Mouse (Mus musculus) stomach, embryonic 14.5 days (tissue): Measurements from ENCODE around the gene Sorbs1. TPM values are rescaled to one million over a fixed set of nuclear protein-coding genes. Genes with fewer than 3 reads are reported as not detected.

Source experiments
- ATAC-seq: fragments of 200-750 bp; cut with Nextera tagmentation; 2 replicates; pipeline ENCODE4 v1.8.0; 2017; ENCODE audit warnings: low read depth, moderate TSS enrichment; ENCODE audit not compliant: insufficient number of reproducible peaks, insufficient read depth, low FRiP score
- H3K27ac ChIP-seq: fragments of 300-500 bp; sonication (generic); 2 replicates; pipeline ENCODE4 v1.5.1; 2014; ENCODE audit warnings: mild to moderate bottlenecking, low read length, moderate library complexity, mixed read lengths
- H3K27me3 ChIP-seq: fragments of 300-500 bp; sonication (generic); 2 replicates; pipeline ENCODE4 v1.6.1; 2014; ENCODE audit warnings: low read length, control low read depth, mixed read lengths; ENCODE audit not compliant: control insufficient read depth, insufficient read depth
- H3K36me3 ChIP-seq: fragments of 300-500 bp; sonication (generic); 2 replicates; pipeline ENCODE4 v1.6.1; 2014; ENCODE audit warnings: mild to moderate bottlenecking, control low read depth, low read length, moderate library complexity, mixed read lengths; ENCODE audit not compliant: control insufficient read depth, insufficient read depth
- H3K4me1 ChIP-seq: fragments of 300-500 bp; sonication (generic); 2 replicates; pipeline ENCODE4 v1.6.1; 2014; ENCODE audit warnings: low read length, control low read depth, mixed read lengths; ENCODE audit not compliant: control insufficient read depth, insufficient read depth
- H3K4me2 ChIP-seq: fragments of 300-500 bp; sonication (generic); replicated peaks from 2 replicates; pipeline ENCODE4 v1.6.1; 2014; ENCODE audit warnings: low read depth, low read length, control low read depth
- H3K4me3 ChIP-seq: fragments of 300-500 bp; sonication (generic); 2 replicates; pipeline ENCODE4 v1.5.1; 2014; ENCODE audit warnings: low read depth, low read length, control low read depth
- H3K9ac ChIP-seq: fragments of 300-500 bp; sonication (generic); replicated peaks from 2 replicates; pipeline ENCODE4 v1.6.1; 2014; ENCODE audit warnings: low read depth, mild to moderate bottlenecking, control low read depth, low read length, moderate library complexity, mixed read lengths
- H3K9me3 ChIP-seq: fragments of 300-500 bp; sonication (generic); 2 replicates; pipeline ENCODE4 v1.6.1; 2016; ENCODE audit warnings: low read depth, low read length, control low read depth; ENCODE audit not compliant: control insufficient read depth
- WGBS: fragments of 180-500 bp; shearing (Covaris S2); extraction: QIAGEN DNeasy Blood & Tissue Kit; methylation state at CpG from one replicate; pipeline ENCODE4 v1.1.7; 2014; 5-methylcytosine and 5-hydroxymethylcytosine counted together
- polyA plus RNA-seq: library from polyadenylated mRNA; unstranded; fragments of >200 nt; fragmentation: Nextera tagmentation; extraction: Ambion mirVana; gene quantifications from 2 replicates; pipeline ENCODE4 v1.2.1, GENCODE M21; 2014

Gene Sorbs1
- polyA plus RNA-seq, 1 experiment from 2014 or later = 84.0 TPM

DNA sequence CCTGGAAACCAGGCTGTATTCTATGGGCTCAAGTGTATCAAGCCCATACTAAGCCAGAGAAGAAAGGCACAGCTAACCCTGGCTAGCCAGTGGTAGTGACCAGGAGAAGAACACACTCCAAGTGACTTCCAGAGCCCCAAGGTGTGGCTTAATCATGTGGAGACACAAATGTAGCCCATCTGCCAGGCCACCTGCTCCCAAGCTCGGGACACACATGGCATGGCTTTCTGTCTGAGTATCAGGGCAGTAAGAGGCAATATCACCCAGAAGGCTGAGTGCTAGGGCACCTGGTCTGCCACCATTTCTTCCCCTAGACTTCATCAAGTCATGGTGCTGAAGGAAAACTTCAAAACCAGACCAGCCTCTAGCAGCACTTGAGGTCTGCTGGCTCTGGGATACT lies 219.3 kb downstream of the Sorbs1 start:
- no peaks in the 10 kb centered on the region for H3K4me1 ChIP-seq
- 70% methylated on average over 1 of the region's 1 CpGs for WGBS
- H3K36me3 ChIP-seq = no peaks in the 10 kb centered on the region
- no peak overlapping the region for H3K4me2 ChIP-seq
- H3K27me3 ChIP-seq = no peaks in the 10 kb centered on the region
- no peak for ATAC-seq
- no peak overlapping the region for H3K4me3 ChIP-seq
- no peak overlapping the region for H3K9ac ChIP-seq
- H3K9me3 ChIP-seq = no peaks in the 10 kb centered on the region
- H3K27ac ChIP-seq = no peak overlapping the region

DNA sequence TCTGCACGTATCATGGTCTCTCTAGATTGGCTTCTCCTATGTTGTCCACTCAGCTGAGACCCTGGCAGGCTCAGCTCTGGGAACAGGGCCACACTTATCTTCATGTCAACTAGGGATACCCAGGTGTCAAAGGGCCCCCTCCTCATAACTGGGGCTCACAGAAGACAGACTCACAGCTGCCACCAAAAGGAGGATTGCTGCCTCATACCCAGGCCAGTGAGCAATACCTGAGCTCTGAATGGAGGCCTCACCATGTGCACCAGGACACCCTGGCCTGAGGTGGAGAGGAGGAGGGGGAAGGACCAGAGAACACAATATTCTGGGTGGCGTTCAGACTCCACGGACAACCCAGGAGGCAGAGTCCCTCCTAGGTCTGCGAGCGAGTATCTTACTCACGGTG lies 219.8 kb downstream of the Sorbs1 start:
- ATAC-seq = no peak
- no peak overlapping the region for H3K4me2 ChIP-seq
- H3K27me3 ChIP-seq = no peaks in the 10 kb centered on the region
- no peaks in the 10 kb centered on the region for H3K36me3 ChIP-seq
- no peak overlapping the region for H3K27ac ChIP-seq
- no peak overlapping the region for H3K4me3 ChIP-seq
- no peaks in the 10 kb centered on the region for H3K4me1 ChIP-seq
- H3K9me3 ChIP-seq = no peaks in the 10 kb centered on the region
- H3K9ac ChIP-seq = no peak overlapping the region
- 95% methylated on average over 6 of the region's 6 CpGs for WGBS

DNA sequence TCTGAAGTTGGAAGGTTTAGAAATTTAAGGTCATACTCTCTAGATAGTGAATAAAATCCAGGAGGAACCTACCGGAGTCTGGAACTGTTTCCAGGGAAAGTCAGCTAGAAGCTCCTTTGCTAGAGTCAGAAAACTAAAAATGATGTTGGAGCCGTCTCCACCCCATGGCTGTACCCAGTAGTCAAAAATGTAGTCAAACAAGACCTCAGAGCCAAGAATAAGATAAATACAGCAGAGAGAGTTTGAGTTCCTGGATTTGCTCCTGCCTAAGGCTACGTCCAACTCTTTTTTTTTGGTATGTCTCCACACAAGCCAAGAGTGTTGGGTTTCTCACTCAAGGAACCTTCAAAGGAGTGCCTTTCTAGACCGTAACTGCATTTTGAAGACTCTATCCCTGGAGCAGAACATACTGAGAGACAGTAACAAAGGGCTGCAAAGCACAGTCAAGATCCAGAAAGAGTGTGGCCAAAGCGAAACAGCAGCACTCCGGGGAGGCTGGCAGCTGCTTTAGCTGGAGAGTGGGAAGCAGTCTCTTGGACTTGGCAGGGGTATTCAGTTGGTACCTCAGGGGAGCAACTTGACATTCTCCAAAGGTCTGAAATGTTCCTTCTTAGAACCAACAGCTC lies 223.4 kb downstream of the Sorbs1 start:
- H3K4me2 ChIP-seq = no peak overlapping the region
- H3K4me1 ChIP-seq = no peaks in the 10 kb centered on the region
- H3K4me3 ChIP-seq = no peak overlapping the region
- no peak overlapping the region for H3K9ac ChIP-seq
- 80% methylated on average over 6 of the region's 6 CpGs for WGBS
- no peaks in the 10 kb centered on the region for H3K9me3 ChIP-seq
- H3K36me3 ChIP-seq = no peaks in the 10 kb centered on the region
- no peak for ATAC-seq
- H3K27me3 ChIP-seq = no peaks in the 10 kb centered on the region
- no peak overlapping the region for H3K27ac ChIP-seq

DNA sequence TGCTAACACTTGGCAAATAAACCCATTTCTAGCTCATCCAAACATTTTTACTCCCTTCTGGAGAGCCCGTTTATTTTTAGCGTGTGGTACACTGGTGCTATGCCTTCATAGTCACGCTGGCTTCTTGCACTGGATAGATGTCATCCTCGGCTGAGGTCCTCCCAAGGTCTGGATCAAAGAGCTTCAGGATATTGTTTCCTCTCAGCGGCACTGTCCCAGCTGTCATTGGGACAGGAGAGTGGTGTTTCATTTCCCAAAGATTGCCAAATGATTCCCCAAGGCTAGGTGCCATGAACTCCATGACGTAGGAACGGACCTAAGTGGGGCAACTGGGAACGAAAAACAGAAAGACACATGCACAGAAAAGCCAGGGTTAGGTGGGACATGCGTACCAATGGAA lies 225.2 kb downstream of the Sorbs1 start:
- Histone ChIP-seq H3K9ac (no peak overlapping the region), H3K9me3 (no peaks in the 10 kb centered on the region), H3K4me2 (no peak overlapping the region), H3K4me1 (no peaks in the 10 kb centered on the region), H3K27ac (no peak overlapping the region), H3K27me3 (no peaks in the 10 kb centered on the region), H3K4me3 (no peak overlapping the region), H3K36me3 (no peaks in the 10 kb centered on the region)
- ATAC-seq = no peak
- 89% methylated on average over 9 of the region's 9 CpGs for WGBS

DNA sequence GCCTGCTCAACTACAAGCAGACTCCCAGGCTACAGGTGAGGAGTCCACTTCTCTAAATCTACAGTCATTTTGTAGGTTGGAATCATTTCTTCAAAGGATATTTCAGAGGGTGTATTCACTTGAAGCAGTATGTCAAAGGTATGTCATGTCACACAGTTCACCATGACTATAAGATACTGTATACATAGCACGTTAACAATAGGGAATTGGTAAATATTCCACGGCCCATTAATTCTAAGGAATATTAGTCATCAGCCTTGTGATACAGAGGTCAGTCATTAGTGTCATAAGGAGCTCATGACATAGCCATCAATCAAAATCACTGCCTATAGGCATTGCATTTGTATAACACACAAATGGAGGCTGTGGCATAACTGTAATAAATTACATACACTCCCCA lies 228.9 kb downstream of the Sorbs1 start:
- no peak for ATAC-seq
- Histone ChIP-seq H3K9ac (no peak overlapping the region), H3K36me3 (no peaks in the 10 kb centered on the region), H3K27me3 (no peaks in the 10 kb centered on the region), H3K4me2 (no peak overlapping the region), H3K27ac (no peak overlapping the region), H3K9me3 (no peaks in the 10 kb centered on the region), H3K4me3 (no peak overlapping the region), H3K4me1 (no peaks in the 10 kb centered on the region)
- WGBS = 57% methylated on average over 2 of the region's 2 CpGs

DNA sequence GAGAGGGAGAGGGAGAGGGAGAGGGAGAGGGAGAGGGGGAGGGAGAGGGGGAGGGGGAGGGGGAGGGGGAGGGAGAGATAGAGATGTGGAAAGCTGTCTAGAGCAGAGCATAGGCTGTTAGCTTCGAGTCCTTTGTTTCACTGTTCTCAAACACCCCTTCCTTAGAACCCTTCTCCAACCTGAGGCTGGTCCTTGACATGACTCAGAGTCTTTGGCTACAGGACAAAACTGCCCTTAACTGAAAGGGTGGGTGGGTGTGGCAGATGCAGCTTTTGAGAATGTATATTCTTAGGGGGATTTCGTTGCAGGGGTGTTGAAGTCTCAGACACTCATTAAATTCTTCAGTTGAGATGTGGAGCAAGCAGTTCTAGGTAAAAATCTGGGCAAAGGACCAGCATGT lies 230.2 kb downstream of the Sorbs1 start:
- H3K4me1 ChIP-seq = no peaks in the 10 kb centered on the region
- H3K9me3 ChIP-seq = no peaks in the 10 kb centered on the region
- H3K4me3 ChIP-seq = no peak overlapping the region
- no peaks in the 10 kb centered on the region for H3K36me3 ChIP-seq
- no peak overlapping the region for H3K27ac ChIP-seq
- H3K9ac ChIP-seq = no peak overlapping the region
- no peak for ATAC-seq
- no peak overlapping the region for H3K4me2 ChIP-seq
- H3K27me3 ChIP-seq = no peaks in the 10 kb centered on the region
- WGBS = 63% methylated on average over 2 of the region's 2 CpGs

DNA sequence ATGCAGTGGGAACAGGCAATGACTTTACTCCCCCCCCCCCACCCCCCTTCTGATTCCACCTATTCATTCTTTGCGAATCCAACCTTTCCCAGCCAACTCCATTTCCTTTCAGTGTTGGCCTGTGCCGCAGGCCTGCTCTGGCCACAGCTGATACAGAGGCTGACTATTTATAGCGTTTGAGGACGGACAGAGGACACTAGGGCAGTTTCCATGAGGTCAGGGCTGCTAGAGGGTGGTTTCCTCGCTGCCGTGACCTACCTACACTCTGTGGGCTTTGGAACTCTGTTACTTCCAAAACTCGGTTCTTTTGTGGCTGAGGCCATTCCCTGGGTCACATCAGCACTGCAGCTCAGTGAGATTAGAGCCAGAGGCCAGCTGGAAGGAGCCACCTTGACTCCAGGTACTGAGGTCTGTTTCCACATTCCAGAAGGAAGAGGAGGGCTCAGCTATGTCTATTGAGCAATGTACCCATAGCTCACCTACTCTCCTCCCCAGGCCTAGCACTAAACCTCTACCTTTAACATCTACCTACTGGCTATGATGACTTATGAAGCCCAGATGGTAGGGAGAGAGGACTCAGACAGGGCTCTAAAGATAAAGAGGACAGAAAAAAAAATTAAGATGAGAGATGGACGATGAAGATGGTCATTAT lies 235.1 kb downstream of the Sorbs1 start:
- H3K27me3 ChIP-seq = no peaks in the 10 kb centered on the region
- H3K36me3 ChIP-seq = no peaks in the 10 kb centered on the region
- no peaks in the 10 kb centered on the region for H3K4me1 ChIP-seq
- no peak for ATAC-seq
- H3K9me3 ChIP-seq = no peaks in the 10 kb centered on the region
- WGBS = 80% methylated on average over 8 of the region's 8 CpGs
- no peak overlapping the region for H3K9ac ChIP-seq
- H3K4me3 ChIP-seq = no peak overlapping the region
- no peak overlapping the region for H3K4me2 ChIP-seq
- no peak overlapping the region for H3K27ac ChIP-seq

DNA sequence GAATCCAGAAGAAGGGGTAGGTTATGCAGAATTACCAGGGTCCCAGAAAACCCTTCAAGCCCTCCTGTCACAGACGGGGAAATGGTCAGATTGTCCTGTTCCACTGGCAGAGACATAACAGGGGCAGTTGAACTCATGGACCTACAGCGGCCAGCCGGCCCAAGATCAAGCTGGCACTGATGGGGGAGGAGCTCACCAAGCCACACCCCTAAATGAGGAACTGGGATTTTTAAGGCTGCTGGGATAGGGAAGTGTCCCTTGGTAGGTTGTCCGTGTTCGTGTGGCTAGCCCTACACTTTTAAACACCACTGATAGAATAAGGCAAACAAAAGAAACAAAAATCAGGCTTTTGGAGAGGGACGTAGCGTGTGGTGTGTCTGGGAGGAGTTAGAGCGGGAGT lies 236.1 kb downstream of the Sorbs1 start:
- H3K36me3 ChIP-seq = no peaks in the 10 kb centered on the region
- H3K4me2 ChIP-seq = no peak overlapping the region
- H3K27ac ChIP-seq = no peak overlapping the region
- no peak for ATAC-seq
- no peaks in the 10 kb centered on the region for H3K4me1 ChIP-seq
- 87% methylated on average over 8 of the region's 8 CpGs for WGBS
- H3K27me3 ChIP-seq = no peaks in the 10 kb centered on the region
- H3K9ac ChIP-seq = no peak overlapping the region
- H3K9me3 ChIP-seq = no peaks in the 10 kb centered on the region
- no peak overlapping the region for H3K4me3 ChIP-seq
